Mouse (Mus musculus): ENCODE measurements around the gene Adipoq. TPM values are rescaled to one million over a fixed set of nuclear protein-coding genes. Genes with fewer than 3 reads are reported as not detected.

Gene Adipoq
- polyA plus RNA-seq, 1 experiment from 2014 or later = 4.6 TPM

DNA sequence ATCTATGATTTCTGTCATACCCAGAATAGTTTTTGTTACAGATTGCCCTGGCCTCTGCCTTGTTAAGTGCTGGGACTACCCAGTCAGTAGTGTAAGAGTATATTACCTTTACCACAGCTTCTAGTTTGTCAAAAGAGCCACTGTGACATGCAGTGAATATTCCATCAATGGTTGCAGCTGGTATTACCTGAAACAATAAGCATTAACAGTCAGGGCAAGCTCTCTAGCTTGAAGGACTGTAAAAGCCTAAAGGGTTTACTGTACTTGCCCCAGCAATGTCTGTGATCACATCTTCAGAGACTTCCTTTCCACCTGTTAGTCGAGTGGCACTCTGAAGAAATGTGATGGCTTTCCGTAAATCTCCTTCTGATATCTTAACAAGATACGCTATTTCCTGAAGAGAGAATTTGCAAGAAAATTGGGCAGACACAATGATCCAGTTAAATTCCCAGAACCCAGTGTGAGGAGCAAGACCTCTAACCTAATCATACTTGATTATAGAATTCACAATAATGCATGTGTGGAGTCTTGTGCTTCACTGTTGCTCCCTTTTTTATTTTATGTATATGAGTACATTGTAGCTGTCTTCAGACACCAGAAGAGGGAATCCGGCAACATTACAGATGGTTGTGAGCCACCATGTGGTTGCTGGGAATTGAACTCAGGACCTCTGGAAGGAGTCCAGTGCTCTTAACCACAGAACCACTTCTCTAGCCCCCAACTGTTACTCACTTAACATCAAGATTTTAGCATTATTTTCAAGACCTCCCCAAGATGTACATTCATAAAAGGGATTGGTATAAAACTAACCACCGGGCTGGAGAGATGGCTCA, 31.8 kb upstream of the Adipoq start:
- no peak for DNase-seq (ENCODE audit: low spot score)

DNA sequence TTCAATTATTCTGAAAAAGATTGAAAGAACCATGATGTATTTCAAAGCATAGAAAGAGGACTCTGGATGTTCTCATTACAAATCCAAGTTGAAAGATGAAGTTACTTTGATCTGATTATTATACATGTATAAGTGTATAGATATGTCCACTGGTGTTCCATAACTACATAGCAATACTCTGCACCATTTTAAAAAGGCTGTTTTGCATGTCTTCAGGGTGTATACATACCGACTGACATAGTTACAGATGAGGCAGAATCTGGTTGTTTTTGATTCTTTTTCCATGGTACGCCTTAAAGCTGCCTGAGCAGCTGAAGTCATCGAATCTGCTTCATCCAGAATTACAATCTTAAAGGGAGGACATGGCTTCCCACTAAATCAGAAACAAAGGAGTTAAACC, 30.9 kb upstream of the Adipoq start:
- DNase-seq (ENCODE audit: low spot score) = no peak

GRCm38 (mm10) chr16:23117173-23117572, 29.2 kb upstream of the Adipoq start:
- no peak for DNase-seq (ENCODE audit: low spot score)

DNA sequence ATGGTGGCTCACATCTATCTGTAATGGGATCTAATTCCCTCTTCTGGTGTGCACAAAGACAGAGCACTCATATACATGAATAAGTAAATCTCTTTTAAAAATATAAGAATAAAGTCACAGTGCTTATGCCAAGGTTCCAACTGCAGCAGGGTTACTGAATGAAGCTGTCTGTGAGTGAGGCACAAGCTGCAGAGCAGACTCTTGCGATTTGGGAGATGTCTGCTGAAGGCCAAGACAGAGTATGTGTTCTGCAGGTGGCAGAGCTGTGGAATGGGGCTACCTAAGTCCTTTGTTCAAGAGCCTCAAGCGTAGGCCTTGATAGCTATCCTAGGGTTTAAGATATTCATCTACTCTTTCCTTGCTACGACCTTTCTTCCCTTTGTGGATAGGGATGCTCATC, 23.9 kb upstream of the Adipoq start:
- DNase-seq (ENCODE audit: low spot score) = no peak

DNA sequence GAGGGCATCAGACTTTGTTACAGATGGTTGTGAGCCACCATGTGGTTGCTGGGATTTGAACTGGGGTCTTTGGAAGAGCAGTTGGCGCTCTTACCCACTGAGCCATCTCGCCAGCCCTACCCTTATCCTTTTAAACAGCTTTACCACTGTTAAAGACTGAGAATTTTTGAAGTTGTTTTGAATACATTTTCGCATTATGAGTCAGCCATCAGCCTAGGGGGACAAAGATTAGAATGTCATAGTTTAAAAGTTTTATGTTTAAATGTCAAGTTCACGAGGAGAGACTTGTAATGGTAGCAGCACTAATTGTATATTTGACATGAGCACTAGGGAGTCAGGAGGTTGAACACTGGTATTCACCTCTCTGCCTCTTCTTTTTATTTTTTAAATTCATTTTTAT, 23.2 kb upstream of the Adipoq start:
- DNase-seq (ENCODE audit: low spot score) = no peak

- DNase-seq (ENCODE audit: low spot score) = no peak
These were observed 21.9 kb upstream of the Adipoq start for GRCm38 (mm10) chr16:23124398-23124797.

DNA sequence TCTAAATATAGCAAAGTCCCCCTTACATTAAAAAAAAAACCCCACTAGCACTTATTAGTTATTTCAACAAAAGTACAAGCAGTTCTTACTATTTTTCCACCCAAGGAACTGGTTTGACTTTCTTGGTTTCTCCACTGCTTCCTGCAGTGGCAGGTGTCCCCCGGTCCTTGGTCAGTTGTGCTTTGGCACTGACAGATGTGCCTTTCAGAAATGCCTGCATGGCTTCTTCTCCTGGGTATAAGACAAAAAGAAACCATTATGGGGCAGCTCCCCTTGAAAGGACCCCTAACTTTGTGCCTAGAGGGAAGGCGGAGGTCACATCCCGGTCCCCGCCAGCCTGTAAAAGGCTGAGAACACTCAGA, 19.0 kb upstream of the Adipoq start:
- no peak for DNase-seq (ENCODE audit: low spot score)

- peak; percentile 94 for DNase-seq (ENCODE audit: low spot score)
These were observed 18.5 kb upstream of the Adipoq start, which contains the start of gene Rfc4 for GRCm38 (mm10) chr16:23127673-23128375. TSS of gene Rfc4 (minus strand) at chr16:23127737.

- no peak for DNase-seq (ENCODE audit: low spot score)
These were observed 16.0 kb upstream of the Adipoq start for GRCm38 (mm10) chr16:23130303-23130702.

- no peak for DNase-seq (ENCODE audit: low spot score)
These were observed 14.0 kb upstream of the Adipoq start for GRCm38 (mm10) chr16:23132336-23132735.

DNA sequence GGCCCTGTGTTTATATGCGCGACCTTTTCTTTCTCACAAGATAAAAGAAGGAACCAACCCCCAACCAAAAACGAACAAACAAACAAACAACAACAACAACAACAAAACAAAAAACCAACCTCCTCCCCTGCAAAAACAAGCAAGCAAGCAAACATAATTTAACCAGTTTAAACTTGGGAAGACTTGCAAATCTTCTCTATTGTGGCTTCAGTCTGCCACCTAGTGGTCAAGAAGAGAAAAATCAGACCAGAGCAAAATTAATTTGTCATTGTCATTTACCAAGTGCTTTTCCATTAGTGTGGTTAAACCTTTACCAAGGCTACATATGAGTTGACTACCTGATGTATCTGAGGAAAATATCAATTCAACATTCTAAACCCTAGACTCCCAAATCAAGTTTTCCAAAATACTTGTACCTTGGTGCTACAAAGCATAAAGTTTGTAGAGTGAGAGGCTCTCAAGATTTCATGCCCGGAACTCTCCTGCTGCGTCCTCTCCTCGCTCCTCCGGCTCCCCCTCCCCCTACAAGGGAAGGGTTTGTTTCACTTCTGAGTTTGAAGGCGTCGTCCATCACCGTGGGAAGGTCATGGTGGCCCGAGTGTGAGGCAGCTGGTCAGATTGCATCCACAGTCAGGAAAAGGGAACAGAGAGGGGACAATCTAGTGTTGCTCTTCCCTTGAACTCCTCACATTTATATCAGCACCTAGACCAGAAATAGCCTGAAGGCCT, 10.8 kb upstream of the Adipoq start:
- peak; percentile 67 for DNase-seq (ENCODE audit: low spot score)

DNA sequence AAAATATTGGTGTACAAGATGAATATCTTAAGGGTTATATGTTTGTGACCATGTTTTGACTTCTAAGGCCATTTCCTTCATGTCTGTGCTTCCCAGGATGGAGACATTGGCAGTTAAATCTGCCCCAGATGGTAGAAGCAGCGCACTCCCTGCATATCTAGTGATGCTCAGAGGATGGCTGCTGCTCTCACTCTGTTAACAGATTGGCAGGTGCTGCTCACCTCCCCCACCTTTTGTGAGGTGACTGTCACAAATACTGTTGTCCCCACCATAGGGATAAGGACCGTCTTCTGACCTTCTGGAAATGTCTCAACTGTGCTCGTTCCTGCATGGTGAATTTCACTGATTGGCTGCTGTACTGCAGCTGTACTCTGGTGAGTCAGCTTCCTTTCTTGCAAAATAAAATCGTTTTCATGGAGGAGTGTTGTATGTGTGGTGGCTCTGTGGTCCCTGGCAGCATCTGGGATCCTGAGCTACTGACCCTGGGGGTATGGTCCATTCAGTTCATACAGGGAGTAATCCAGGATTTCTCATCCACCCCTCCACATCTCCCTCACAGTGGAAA, 9.8 kb upstream of the Adipoq start:
- no peak for DNase-seq (ENCODE audit: low spot score)

GRCm38 (mm10) chr16:23140911-23141310, 5.4 kb upstream of the Adipoq start:
- no peak for DNase-seq (ENCODE audit: low spot score)

DNA sequence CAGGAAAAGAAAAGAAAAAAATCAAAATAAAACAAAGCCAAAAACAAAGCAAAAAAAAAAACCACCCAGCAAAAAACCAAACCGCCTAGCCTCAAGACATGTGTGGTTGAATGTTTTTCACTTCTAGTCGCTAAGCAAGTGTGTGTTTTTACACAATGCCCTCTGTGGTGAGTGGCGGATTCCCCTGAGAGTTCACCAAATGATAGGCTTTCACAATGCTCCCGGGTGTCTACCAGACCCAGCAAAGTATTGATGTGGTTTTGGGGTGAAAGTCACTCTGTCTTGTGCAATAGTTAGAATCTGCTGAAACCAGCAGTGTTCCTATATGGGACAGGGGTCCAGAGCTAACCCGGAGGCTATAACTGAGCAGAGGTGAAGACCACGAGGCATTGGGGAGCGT, 2.0 kb upstream of the Adipoq start:
- peak; percentile 64 for DNase-seq (ENCODE audit: low spot score)

- no peak for DNase-seq (ENCODE audit: low spot score)
These were observed 1.1 kb upstream of the Adipoq start for GRCm38 (mm10) chr16:23145211-23145610.

DNA sequence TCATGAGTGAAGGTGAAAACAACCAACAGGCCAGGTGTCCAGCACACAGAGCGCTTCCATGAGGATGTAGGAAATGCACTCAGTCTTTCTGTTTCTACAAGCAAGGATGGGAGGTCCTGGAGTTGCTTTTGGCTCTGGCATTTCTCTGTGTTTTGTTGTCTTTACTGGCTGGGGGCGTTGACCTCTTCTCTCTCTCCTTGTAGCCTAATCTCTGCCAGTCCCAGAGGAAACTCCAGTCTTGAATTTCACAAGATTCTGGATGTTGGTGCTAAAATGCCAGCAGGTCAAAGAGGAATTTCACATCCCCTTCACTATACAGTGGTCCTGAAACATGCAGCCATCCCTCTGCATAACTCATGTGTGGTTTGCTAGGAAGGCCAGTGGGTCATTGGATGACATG, 2.6 kb downstream of the Adipoq start:
- no peak for DNase-seq (ENCODE audit: low spot score)

DNA sequence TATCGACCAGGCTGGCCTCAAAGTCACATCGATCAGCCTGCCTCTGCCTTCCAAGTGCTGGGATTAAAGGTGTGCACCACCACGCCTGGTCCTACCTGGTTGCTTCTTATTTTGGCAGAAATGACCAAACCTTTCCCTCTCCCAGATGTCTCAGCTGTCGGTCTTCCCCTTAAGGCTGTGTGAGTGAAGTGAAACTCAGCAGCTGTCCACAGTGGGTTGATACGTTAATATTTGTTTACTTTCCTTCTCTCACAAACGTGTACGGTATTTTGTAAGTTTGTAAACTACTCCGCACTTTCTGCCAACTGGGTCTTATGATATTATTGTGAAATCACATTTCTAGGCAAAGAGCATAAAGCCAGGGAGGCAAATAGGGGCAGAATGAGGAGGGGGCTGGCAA, 3.1 kb downstream of the Adipoq start:
- no peak for DNase-seq (ENCODE audit: low spot score)

DNA sequence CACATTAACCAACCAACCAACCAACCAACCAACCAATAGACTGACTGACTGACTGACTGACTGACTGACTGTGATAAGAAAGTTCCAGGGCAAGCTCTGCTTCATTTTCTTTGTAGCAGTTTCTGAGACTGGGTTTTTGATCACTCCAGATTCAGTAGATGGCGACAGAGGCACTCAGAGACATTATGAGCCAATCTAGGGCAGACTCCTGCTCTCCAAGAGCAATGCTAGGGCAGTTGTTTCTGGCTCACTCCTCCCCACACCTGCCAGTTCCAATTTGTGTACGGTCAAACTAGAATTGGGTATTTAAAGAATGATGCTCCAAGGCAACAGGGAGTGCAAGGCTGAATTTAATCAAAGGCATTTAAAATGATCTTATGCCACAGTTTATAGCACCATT, 5.1 kb downstream of the Adipoq start:
- DNase-seq (ENCODE audit: low spot score) = peak; percentile 59

GRCm38 (mm10) chr16:23154261-23154660, 7.9 kb downstream of the Adipoq start:
- no peak for DNase-seq (ENCODE audit: low spot score)

DNA sequence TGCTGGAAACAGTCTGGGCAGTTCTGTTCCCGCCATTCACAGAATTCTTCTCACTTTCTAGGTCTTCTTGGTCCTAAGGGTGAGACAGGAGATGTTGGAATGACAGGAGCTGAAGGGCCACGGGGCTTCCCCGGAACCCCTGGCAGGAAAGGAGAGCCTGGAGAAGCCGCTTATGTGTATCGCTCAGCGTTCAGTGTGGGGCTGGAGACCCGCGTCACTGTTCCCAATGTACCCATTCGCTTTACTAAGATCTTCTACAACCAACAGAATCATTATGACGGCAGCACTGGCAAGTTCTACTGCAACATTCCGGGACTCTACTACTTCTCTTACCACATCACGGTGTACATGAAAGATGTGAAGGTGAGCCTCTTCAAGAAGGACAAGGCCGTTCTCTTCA, 10.7 kb downstream of the Adipoq start:
- no peak for DNase-seq (ENCODE audit: low spot score)

DNA sequence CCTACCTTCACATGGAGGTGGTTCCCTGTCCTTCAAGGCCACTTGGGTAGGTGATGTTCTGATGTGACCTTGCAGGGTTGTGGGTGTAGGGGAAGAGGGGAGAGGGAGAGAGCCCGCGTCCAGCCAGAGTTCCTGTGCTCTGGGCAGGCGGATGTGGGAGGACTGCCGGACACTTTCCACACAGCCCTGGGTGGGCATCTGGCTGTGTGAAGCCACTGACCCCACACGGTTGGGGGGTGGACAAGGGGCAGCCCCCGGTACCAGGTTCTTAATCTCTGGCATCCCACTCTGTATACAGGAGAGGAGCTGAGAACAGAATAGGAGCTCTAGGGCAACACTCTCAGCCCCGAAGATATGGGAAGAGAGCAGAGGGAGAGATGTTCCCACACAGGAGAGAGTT, 12.0 kb downstream of the Adipoq start:
- DNase-seq (ENCODE audit: low spot score) = no peak

DNA sequence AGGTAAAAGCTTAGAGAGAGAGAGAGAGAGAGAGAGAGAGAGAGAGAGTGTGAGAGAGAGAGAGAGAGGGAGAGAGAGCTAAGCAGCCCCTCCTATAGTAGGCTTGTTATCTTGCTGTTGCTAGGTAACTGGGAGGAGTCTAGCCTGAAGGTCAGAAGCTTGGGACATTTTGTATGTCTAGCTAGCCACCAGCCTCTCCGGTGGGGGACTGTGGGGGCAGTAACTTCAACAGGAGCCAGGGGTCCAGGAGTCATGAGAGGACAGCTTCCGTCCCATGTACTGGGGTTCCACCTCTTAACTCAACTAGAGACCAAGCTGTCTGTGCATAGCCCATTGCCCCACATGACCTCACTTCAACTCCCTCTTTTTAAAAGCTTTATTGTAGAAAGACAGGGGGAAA, 12.6 kb downstream of the Adipoq start:
- no peak for DNase-seq (ENCODE audit: low spot score)
